Mouse (Mus musculus): ENCODE data around the gene 6430548M08Rik.

GRCm38 (mm10) chr8:120119429-120119828 is 5.5 kb downstream of the 6430548M08Rik start:
- TF ChIP-seq GATA1 (IDR thresholded peaks at IDR 0.05; ENCODE audit: borderline replicate concordance, low read length) (no peak), FLI1 (IDR thresholded peaks at IDR 0.05; ENCODE audit: low read length) (no peak)
